Mouse (Mus musculus) kidney, adult 2 months (tissue): Measurements from ENCODE around the gene Klf13.

Source experiments
- CTCF ChIP-seq: fragments of 200-500 bp; conservative IDR thresholded peaks from 2 replicates; pipeline ENCODE4 v1.5.1; 2011; ENCODE audit warnings: low read depth, mild to moderate bottlenecking, control low read depth, low read length, moderate library complexity, mixed read lengths; ENCODE audit not compliant: insufficient read depth, insufficient read length
- POLR2A ChIP-seq: fragments of 200-500 bp; IDR thresholded peaks from one replicate; pipeline ENCODE4 v1.6.1; 2011; ENCODE audit warnings: low read depth, low read length, control low read depth

DNA sequence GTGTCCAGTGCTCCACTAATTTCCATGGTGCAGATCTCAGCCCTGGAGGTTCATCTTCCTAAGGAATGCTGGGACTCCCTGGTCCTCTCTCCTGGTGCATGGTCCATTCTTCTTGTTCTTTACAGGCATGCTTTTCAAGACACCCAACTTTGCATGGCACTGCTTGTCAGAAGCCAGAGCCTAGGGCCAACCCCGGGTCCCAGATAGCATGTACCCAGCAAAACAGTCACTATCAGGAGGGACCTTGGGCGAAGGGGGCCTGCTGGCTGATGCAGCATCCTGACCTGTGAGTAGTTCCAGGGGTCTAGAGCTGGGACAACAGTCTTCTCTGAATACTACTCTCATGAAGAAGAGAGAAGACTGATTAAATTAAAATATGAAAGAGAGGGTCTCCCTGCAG is 49.7 kb upstream of the Klf13 start:
- TF ChIP-seq CTCF (no peak), POLR2A (no peak)
